Mouse (Mus musculus): Measurements from ENCODE around the gene Keap1.

- TF ChIP-seq CTCF (IDR thresholded peaks at IDR 0.05; ENCODE audit: low read depth) (no peak), EP300 (IDR thresholded peaks at IDR 0.05; ENCODE audit: low read depth) (no peak)
These were observed 7.2 kb upstream of the Keap1 start for GRCm38 (mm10) chr9:21246342-21246741.
